Mouse (Mus musculus) embryo, embryonic 10.5 days (tissue): Measurements from ENCODE around the gene Ccdc28a.

Experiments
- DNase-seq: peaks from one replicate; pipeline ENCODE4 v3.0.0-alpha.2; 2015; ENCODE audit warnings: low spot score

Ccdc28a gene

DNA sequence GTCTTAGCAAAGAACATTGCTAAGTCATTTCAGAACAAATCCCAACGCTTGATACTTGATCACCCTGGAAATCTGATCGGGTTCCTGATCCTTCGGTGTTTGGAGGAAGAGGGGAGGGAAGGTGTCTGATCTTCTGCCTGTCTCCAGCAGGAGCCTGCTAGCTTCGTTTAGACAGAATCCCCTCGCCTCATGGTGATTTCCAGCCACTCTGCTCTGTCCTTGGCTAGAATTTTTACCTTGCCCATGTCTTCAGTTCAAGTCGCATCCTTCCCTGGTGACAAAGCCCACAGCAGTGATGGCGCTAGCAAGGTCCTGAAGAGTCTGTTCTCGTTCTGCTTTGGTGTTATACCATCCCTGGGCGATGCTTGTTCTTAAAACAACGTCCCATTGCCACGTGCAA is 40.6 kb downstream of the Ccdc28a start:
- no peak for DNase-seq

DNA sequence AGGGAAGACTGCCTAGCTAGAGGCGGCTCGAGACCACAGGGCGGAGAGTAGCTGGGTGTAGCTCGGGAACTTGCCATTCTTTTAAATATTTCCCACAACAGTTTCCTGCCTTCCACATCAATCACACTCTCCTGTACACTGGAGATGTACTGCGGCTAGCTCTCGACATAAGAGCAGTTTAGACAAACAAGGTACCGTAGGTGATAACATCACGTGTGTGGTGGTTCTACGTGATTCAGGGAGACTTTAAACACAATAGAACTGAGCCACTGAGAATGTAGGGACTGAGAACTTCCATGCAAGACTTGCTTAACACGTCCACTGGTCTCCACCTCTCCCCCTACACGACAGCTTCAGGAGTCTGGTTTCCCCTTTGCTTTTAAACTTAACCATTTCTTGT is 41.6 kb downstream of the Ccdc28a start:
- DNase-seq, result no peak

DNA sequence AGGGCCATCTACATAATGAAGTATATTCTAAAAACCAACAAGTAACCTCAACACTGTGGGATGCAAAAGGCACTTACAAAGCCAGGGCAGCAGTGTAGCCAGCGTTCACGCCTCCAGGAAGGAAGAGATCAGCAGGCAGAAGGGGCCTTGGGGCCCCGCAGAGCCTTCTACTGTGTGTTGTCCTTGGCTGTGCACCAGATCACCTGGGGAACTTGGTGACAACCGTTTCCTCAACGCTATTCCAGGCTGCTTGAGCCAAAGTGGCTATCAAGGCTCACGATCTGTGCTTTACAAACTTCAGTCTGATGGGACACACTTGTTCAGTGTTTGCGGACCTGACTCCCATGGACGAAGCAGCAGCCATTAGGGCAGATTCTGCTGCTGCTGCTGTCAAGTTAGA is 43.1 kb downstream of the Ccdc28a start:
- no peak for DNase-seq

DNA sequence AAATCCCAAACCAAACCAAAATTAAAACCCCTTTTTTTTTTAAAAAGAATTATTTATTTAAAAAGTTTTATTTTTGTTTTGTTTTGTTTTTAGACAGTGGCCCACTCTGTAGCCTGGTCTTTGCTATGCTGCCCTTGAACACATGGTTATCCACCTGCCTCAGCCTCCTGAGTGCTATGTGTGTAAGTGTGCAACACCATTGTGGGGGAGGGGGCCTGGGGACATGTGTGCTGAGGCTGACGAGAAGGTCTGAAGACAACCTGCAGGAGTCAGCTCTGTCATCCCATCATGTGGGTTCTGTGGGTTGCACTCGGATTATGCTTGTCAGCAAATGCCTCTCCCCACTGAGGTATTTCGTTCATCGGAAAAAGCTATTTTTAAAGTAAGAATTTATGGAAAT is 45.3 kb downstream of the Ccdc28a start:
- no peak for DNase-seq

DNA sequence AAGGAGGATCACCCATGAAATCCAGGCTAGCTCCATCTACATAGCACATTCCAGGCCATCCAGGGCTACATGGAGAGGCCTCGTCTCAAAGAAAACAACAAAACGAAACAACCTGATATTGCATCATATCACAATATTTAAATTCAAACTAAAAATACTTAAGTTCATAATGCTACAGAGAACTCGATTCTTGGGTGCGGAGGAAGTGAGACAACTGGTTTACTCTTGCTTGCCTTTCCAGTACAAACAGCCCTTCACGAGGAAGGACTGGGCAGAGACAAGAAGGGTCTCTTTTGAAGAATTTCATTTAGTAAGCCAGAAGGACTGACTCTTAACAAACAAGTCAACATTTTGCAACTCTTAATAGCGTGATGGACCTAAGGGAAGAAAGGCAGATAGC is 46.2 kb downstream of the Ccdc28a start:
- no peak for DNase-seq

DNA sequence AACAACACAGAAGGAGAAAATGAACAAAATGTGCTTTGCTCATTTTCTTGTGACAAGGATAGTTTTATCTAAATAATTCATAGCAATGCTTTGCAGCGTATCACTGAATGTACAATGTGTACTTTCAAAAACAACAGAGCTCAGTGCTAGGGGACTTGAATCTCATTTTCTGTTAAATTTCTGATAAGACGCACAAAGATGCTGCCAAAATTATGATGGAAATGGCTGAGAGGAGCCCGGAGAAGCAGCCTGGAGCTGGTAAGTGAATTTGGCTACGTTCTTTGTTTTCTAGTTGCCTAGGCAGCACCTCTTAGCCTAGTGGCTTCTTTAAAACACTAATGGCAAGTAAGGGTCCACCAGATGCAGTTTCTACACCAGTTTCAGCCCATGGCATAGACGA is 52.6 kb downstream of the Ccdc28a start:
- no peak for DNase-seq

DNA sequence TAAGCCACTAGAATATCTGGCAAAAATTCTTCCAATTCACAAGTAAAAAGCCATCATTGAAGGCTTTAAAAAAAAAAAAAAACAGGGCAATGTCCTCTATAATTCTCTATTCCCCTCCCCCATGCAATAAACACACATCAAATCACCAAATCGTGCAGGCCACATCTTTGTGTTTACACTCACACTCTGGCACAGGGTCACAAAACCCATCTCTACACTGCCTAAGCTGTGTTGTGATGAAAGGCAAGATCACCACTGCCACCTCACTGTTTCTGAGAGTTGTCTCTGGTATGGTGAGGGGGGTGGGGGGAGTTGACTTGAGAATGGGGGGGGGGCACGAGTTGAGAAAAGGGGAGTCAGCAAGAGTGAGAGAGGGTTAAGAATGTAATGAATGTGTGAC is 57.5 kb downstream of the Ccdc28a start:
- DNase-seq, result no peak

DNA sequence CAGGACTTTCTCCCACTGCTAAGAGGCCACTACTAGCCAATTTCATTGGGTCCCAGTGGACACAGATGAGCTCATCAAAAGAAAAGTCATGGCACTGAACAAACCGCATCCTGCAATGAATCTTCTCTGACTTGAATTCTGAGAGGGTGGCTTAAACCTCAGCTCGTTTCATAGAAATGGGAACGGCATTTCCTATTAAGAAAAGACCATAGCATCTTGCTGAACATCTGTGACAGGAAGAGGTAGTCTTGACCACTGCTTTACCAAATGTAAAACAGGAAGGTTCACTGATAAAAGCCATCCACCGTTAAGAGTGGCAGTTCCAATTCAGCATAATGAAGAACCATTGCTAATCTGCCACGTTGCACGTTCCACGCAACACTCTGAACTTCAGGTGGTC is 58.1 kb downstream of the Ccdc28a start:
- no peak for DNase-seq

DNA sequence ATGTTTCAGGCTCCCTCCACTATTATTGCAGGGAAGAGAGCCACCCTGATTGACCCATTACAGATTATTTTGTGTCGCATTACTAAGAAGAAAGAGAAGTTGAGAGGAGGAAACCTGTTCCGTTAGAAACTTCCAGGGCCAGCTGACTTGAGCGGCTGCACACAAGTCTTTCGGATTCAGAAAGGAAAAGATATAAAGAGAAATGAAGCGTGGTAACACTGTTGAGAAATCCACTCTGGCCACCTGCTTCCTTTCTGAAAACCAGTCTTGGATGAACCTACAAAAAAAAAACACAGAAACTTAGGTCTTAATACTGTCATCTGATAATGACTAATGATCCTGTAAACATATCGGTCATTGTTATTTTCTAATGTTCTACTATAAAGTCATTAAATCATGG is 59.7 kb downstream of the Ccdc28a start:
- DNase-seq, result no peak
